Mouse (Mus musculus): ENCODE results near the gene Rbfox3.

Rbfox3 gene

DNA sequence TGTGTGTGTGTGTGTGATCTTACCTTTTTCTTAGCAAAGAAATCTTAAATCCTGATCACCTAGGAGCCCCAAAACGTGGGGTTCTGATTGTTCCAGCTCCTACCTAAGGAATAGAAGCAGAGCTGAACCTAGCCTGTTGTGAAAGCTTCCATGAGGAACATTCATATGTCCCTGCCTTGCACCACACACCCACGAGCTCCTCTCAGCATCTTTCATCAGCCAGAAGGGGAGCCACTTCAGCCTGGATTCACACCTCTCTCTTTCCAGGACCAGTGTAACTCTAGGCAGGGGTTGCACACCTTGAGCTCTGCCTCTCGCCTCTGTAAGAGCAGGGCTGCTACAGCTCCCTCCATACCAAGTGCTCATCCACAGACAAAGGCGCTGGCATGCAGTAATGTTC lies 330.4 kb downstream of the Rbfox3 start:
- no peak for DNase-seq

DNA sequence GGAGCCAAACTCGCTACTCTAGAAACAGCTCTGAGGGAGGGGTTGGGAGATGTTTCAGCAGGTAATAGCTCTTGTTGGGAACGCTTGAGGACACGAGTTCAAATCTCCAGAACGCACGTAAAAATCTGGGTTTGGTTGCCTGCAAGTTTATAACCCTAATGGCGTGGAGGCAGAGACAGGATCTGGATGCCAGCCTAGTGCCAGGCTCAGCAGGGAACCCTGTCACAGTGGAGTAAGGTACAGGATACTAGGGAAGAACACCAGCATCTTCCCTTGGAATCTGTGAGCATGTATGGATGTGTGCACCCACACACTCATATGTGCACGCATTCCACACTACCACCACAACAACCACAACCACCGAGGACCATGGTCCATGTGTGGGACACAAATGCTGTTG lies 331.8 kb downstream of the Rbfox3 start:
- DNase-seq = no peak

DNA sequence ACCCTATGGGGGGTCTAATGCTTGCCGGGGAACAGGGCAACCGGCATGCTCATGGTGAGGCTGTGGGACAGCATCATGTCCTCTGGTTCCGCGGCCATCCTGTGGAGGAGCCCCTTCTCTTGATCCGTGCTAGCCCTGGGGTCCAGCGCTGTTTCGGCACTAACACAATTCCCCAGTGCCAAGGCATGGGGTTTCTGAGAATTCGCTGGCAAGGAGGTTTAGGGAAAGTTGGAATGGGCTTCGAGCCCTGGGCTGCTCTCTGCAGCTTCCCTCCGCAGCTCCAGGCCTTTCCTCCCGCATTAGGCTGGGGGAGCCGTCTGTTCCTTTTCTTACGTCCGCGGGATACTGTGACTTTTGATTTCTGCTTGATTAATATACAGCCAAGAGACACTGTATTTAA lies 334.1 kb downstream of the Rbfox3 start:
- no peak for DNase-seq

DNA sequence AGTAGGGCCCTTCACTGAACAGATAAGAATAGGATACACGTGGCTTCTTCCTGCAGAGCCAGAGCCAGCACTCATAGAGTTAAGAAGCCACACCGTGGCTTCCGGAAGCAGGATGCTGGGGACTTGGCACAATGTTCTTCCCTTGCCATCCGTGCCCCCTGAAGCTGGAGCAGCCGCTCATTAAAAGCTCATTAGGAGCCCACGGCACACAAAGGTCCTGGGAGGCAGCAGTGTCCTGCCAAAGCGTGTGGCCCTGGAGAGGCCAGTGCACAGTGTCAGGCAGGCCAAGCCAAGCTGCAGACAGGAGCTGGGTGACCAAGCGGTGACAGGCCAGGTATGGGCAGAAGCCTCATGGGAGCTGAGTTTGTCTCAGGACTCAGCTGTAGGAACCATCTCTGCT lies 334.8 kb downstream of the Rbfox3 start:
- no peak for DNase-seq

DNA sequence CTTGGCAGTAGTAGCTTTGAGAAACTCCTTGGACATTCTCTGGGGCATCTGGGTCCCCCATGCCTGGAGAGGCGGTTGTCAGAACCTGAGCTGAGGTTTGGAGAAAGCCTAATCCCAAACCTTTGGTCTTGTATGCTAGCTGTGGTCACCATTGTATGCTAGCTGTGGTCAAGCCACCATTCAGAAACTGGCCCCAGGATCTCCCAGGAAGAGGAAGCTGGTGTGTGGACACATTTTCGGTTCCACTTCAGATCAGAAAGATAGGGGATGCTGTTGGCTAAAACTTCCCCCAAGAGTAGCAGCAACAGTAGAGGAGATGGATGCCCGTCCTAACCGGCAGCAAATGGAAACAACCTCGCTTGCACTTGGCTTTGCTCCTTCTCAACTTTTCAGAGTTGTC lies 337.0 kb downstream of the Rbfox3 start:
- no peak for DNase-seq

DNA sequence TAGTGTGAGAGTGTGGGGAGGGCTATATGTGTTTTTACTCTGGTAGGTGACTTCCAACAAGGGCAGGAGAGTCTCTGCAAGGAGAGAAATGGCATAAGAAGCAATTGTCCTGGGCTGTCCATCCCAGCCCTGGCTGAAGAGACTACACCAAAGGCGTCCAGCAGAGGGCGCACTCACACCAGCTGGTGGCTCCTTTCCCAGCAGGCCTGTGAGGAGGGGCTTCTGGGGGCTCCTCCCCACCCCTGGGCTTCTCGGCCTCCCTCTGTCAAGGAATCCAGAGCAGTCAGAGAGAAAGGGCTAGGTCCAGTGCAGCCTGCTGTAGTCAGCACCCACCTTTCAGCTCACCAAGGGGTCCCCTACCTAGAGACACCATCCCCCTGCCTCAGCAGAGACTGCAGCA lies 337.8 kb downstream of the Rbfox3 start:
- peak; percentile 75 for DNase-seq

DNA sequence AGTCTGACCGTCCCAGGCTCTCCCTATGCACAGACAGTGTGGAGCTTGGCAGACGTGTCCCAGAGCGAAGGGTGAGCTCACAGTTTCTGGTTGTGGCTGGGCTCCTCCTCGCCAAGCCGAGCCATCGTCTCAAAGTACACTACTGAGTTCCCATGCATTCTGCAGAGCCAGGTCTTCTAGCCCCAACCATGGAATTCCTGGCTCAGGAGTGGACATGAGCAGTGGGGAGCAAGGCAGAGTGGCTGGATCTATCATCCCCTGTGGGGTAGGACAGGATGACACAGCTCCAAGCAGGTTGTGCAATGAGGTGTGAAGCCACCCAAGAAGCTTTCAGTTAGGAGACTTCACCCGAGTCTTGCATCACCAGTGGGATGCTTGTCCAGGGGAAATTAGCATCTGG lies 338.4 kb downstream of the Rbfox3 start:
- DNase-seq = no peak

DNA sequence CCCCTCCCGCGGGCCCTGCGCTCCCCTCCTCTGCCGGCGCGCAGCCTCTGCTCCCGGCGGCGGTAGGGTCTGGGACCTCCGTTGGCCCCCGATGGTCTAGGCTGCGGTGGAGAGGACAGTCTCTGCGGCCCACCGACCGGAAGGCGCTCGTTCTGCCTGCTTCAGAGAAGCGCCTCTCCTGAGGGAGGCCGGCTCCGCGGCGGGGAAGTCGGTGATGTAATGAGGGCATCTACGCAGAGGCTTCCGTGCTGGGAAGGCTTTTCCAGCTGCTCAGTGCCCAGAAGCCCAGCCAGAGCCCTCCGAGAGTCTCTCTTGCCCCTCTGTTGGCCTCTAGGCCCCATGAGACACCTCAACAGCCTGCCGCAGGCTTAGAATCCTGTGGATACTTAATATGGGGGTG lies 341.2 kb downstream of the Rbfox3 start:
- DNase-seq = no peak

DNA sequence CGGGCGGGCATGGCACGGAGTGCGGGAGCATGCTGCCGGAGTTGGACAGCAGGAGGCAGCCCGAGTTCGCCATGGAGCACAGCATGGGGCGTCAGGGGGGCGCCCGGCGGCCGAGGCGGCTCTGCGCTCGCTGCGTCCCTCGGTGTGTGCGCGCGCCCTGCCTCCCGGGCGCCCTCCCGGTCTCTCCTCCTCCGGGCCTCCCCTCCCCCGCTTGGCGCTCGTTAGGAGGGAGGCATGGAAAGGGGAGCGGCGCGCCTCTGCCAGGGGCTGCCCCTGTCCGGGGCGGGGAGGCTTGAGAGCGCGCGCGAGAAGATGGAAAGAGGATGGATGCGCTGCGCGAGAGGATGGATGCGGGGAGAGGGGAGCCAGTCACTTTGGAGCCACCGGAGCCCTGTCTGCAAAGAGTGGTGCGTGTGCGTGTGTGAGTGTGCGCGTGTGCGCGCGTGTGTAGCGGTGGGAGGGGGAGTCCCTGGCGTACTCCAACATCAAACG lies 341.8 kb downstream of the Rbfox3 start:
- no peak for DNase-seq

DNA sequence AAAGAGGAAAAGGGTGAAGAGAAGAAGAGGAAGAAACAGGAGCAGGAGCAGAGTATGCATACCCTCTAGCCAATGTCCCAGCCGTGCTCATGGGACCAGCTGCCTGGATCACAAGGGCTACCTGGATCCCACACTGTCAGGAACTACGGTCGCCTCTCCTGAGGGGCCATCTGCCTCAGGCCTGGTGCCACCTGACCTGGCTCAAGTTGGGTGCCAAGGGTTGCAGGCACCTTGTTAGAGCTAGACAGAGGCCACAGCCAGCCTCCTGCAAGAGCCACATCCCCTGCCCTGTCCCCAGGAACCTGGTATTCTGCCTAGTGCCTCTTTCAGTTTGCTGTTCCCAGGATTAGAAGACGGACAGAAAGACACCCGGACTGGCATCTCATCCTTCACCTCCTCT lies 347.5 kb downstream of the Rbfox3 start:
- DNase-seq = no peak

DNA sequence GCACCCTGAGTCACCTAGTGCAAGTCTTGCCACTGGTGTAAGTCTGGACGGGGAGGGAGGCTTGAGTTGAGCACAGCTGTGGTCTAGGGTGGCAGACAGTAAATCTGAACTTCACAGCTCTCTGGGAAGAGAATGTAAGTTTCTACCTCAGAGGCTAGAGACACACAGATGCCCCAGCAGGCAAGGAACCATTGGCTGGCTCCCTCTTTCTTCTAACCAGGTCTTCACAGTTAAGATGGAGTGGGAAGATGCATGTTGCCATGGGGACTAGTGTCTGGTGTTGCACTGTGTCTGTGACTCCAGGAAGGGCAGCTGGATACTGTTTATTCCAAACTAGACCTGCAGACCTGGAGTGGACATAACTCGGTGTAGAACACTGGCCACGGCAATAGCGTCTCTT lies 348.6 kb downstream of the Rbfox3 start:
- DNase-seq = no peak

DNA sequence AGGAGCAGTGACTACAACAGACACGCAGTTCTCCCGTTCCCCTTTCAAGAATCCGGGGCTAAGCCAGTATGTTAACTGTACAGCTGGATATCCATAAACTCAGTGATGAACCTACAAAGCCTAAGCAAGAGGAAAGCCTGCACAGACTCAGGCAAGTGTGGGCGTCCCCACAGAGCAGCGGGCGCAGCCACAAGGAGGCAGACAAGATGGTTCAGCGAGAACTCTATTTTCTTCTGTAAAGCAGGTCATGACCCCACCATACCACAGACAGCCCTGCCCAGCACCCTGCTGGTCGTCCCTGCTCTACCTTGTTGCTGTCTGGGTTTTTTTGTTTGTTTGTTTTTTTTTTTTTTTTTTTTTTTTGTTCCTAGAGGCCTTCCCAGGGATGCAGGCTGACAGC lies 353.2 kb downstream of the Rbfox3 start:
- DNase-seq = no peak

DNA sequence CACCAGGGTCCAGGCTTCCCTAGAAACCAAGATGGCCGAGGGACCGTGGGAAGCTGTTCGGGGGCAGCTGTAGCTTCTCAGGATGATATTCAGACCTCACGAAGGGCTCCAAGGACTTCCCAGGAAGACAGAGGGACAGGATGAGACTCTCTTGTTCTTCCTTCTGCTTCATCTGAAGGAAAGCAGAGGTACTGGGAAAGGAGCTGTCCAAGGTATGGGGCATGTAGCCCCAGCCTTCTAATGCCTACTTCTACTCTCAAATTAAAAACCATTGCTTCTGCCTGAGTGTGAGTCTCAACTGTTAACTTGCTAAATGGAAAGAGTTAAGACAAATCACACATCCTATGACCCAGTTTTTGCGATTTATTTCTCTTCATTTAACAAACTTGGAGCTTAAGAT lies 355.8 kb downstream of the Rbfox3 start:
- no peak for DNase-seq

DNA sequence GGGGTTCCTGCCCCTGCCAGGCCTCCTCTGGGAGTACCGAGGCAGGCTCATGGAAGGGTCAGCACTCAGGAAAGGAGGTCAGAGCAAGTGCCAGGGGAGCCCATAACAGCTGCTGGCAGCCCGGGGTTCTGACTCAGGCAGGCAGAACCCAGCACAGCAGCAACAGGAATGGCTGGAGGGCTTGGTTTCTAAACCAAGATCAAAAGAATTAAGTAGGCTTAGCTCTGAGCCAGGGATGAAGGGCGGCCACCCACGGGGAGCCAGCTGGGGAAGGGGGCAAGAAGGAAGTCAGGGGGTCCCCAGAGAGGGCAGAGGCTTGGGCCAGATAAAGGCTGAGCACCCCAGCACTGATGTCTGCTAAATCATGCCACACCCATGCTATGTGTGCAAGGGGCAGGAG lies 356.9 kb downstream of the Rbfox3 start:
- DNase-seq = no peak

DNA sequence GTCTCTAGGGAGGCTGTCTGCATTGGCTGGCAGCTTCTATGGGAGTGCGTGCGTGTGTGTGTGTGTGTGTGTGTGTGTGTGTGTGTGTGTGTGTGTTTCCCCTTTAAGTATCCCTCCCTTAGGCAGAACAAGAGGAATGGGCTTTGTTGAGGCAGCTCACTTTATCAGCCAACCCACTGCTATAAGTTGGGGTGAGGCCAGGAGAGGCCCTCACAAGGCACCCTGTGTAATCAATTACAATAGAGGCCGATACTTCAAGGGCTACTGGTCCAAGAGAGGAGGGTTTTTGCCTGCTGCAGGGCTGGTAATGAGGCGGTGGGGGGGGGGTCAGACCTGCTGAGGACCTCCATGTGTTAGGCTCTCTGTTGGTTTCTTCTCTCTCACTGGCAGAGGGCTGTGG lies 357.5 kb downstream of the Rbfox3 start:
- DNase-seq = no peak

DNA sequence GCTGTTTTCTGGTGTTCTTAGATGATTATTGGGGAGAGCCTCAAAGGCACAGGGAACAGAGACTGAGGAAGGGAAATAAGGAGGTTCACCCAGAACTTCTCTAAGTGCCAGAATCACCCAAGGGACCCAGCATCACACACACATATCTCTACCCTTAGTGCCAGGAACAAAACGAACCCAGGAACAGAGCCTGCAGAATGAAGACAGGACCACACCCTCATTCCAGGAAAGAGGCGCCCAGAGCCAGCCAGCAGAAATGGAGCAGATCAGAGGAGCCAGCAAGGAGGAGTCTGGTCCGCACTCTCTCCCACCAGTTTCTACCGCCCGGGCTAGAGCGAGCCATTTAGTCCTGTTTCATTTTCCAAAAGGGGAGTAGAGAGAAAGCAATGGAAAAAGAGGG lies 358.4 kb downstream of the Rbfox3 start:
- DNase-seq = no peak

DNA sequence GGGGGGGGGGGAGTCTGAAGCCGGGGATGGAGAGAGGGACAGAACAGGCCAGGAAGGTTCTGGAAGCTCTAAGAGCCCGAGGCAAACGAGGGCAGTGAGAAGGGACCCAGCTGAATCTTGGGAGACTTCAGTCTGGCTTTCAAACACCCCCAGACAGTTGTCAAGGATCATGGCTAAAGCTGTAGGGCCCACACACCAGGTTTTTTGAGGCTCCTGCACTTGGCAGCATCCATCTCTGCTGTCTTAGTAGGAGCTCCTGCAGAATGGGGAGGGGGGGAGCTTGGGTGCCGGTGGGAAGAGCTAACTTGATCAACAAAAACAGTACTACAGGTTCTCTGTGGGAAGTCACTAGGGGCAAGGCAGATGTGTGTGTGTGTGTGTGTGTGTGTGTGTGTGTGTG lies 358.9 kb downstream of the Rbfox3 start:
- no peak for DNase-seq

DNA sequence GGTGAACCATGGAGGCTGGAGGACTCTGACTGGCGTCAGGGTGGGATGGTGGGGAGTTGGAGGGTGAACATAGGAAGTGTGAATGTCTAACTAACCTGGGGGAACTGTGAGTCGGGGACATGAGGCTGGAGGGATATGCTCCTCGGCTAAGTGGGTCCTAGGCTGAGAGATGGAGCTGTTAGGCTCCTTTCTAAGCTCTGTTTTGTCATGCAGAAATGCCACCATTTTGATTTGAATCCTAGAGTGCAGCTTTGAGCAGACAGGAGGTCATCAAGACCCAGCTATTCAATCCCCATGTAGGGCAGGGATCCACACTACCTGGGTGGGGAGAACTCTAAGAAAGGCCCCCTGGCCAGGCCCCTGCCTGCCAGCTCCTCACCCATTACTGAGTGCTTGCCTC lies 359.7 kb downstream of the Rbfox3 start:
- DNase-seq = no peak

DNA sequence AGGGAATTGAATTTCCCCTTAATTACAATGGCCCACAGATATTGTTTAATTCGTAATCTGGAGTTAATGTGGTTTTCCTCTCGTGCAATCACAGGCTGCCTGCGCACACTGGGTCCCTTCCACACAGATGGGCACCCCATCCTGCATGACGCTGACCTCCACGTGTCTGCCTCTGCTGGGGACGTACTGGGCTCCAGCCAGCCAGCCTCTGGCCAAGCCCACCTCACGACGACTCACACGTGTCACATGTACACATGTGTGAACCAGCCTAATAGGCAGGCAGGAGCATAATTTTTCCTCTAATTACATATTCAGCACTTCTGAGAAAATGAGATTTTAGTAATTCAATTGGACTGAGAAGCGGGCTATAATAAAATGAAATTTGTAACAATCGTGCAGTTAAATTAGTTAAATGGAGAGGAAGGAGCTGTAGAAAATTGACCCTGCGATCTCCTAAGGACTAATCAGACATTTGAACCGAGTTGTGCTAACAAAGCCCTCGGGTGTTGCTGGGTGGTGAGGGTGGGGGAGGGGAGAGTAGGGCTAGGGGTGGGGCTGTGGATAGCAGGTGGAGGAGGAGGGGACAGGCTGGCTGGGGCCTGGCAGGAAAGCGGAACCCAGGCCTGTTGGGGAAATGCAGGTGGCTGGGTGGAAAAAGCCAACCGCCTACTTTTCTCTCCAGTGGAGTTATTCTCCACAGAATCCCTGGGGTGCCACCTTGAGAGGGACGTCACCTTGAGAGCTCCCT lies 360.4 kb downstream of the Rbfox3 start:
- DNase-seq = no peak

DNA sequence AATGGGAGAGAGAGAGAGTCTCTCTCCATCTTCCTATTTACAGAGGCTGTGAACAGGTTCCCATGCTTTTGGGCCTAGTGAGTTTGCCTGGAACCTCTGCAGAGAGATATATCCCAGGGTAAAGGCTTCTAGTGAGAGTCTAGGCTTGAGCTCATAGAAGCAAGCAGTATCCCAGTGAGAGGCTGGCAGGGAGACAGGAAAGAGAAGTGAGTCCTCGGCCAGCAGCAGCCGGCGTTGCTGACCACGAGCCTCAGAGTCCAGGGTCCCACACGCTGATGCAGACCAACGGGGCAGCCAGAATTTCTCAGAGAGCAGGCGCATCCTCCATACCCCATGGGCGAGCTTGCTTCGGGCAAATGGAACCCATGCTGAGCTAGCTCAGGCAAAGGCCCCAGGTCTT lies 363.2 kb downstream of the Rbfox3 start:
- no peak for DNase-seq

DNA sequence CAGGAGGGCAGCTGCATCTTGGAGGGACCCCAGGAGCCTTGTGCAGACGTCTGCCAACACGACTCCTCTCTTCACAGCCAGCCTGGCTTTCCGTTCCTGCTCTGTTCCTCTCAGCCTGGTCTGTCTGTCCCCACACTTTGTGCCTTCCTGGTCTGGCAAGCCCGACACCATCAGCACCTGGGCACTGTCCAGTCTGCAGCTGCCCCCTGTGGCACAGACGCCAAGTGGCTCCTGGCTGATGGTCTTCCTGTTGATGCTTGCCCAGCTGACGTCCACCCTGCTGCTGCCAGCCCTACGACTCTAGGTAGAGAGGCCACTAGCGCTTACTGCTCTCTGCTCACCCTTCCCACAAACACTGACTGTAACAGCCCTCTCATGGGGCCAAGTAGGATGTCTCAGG lies 365.1 kb downstream of the Rbfox3 start:
- DNase-seq = no peak

DNA sequence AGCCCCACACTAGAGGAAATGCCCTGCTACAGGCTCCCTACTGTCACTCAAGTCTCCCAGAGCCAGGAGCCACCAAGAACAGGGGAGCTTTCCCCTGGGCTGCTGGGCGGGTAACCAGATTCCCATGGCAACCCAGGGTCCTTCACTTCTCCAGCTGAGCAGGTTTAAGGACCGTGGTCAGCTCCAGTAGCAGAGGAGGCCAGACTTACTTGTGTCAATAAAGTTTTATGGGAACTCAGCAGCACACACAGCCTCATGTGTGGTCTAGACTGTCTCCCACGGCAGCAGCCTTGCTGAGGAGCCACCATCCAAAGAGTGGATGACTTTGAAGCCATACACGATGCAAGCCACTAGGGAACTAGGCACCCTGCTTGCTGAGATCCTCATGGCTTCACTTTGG lies 365.7 kb downstream of the Rbfox3 start:
- no peak for DNase-seq

DNA sequence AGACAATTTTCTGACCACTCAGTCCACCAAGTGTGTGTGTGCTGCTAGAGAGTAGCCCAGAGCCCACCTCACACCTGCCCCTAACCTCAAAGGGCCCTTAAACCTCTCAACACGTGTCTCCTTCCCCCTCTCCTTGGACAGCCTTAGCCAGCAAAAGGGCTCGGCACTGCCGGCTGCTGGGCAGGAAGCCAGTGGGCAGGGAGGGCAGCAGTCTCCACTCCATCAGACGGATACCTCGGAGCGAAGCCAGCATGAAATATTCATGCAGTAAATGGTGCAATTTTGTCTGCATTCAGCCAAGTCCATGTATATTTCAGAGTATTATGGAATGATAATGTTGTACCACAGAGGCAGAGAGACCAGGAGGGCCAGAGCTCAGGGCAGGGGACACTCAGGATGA lies 366.8 kb downstream of the Rbfox3 start:
- DNase-seq = peak; percentile 56

DNA sequence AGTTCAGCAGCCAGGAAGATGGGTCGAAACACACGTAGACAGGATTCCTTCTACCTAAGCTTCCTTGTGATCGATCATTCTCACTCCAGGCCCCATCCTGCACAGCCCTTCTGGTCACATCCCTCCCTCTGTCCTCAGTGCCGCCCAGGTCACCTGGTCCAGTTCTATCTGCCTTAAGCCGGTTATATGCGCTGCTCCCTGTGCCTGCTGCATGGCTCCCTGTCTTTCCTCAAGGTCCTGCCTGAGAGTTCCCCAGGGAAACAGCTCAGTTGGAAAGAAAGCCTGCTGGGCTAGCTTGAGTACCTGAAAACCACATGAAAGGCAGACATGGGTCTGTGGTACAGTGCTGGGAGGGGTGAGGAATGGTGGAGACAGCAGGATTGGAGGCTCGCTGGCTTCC lies 368.5 kb downstream of the Rbfox3 start:
- DNase-seq = no peak

DNA sequence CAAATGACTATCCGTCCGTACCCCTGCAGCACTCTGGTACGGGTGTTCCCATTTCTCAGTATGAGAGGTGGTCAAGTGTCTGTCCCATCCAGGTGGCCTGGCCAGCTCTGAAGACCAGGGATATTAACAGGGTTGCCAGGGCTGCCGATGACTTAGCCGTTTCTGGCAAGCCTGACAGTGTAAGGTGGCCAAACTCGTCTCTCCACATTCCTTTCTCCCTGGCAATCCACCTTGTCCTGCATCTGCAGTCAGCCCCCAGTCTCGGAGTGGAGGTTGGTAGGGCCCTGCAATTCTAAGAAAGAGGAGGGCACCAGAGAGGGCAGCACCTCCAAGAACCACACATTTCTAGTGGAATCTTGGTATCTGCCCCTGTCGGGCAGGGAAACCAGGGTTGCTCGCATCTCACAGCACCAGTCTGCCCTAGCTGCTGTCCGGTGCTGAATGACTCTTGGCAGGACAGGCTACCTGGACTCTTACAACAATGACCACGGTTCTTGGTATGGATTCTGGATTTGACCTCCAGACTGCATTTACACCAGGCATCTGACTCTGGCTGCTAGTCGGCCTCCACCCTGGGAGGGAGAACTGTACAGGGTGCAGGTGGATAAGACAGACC lies 370.9 kb downstream of the Rbfox3 start:
- DNase-seq = no peak
